Mouse (Mus musculus) c-Kit-positive CD71-negative TER-119-negative erythroid progenitor cells, embryonic 14.5 days (primary cell): Measurements from ENCODE around the gene Tdp2.

Experiments
- DNase-seq: peaks from one replicate; pipeline ENCODE4 v3.0.0-alpha.2; 2013; ENCODE audit warnings: low read depth

Tdp2 gene

GRCm38 (mm10) chr13:24880208-24880607, 48.7 kb downstream of the Tdp2 start:
- no peak for DNase-seq

GRCm38 (mm10) chr13:24880704-24881103, 49.2 kb downstream of the Tdp2 start:
- DNase-seq, result no peak

- no peak for DNase-seq
These were observed 50.9 kb downstream of the Tdp2 start for GRCm38 (mm10) chr13:24882411-24882810.

- DNase-seq, result no peak
These were observed 58.1 kb downstream of the Tdp2 start for GRCm38 (mm10) chr13:24889554-24889953.
